Mouse (Mus musculus) lung, postnatal 36 days (tissue): ENCODE measurements around the gene Moap1.

ENCODE experiments used
- DNase-seq: peaks from one replicate; pipeline ENCODE4 v3.0.0; 2022; ENCODE audit warnings: mixed read lengths

Moap1 gene

GRCm38 (mm10) chr12:102740285-102740684 is 3.2 kb downstream of the Moap1 start:
- DNase-seq, result peak; percentile 65

DNA sequence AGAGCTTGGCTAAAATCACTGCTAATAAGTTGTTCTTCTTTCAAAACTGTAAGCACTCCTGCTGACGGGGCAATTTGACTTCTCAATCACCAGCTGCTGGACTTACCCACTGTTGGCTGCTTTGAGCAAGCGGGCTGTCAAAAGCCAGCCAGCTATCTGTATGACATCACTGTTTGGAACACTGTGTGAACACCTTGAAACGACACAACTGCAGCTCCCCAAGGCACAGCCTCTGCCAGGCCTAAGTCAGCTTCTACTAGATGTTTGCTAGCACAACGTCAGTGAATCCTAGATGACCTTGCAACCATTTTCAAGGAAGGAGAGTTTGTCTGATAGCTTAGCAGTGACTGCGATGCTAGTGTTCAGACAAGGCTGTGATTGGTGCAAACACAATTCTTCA is 4.4 kb downstream of the Moap1 start:
- no peak for DNase-seq

- peak; percentile 79 for DNase-seq
These were observed 10.1 kb downstream of the Moap1 start for GRCm38 (mm10) chr12:102733381-102733780.

GRCm38 (mm10) chr12:102730798-102731619 is 12.5 kb downstream of the Moap1 start:
- DNase-seq, result peak; percentile 22

GRCm38 (mm10) chr12:102729855-102730797 is 13.3 kb downstream of the Moap1 start:
- DNase-seq, result peak; percentile 87

- DNase-seq, result no peak
These were observed 17.7 kb downstream of the Moap1 start for GRCm38 (mm10) chr12:102725761-102726175.

DNA sequence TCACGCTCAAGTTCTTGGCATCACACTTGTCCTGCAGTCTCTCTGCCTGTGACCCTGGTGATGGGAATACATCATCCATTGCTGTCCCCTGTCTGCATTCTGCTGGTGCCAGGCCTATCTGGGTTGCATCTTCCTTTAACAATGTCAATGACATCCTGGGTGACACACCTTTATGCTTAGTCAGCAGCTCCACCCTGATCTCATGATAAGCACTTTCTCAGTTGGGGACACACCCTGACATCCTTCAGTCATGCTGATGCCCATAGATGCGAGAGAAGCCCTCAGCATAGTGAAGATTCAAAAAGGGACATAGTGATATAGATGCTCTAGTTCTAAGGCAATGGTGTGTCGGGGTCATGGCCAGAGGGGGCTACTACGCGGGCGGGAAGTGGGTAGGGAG is 18.3 kb downstream of the Moap1 start:
- DNase-seq, result no peak

DNA sequence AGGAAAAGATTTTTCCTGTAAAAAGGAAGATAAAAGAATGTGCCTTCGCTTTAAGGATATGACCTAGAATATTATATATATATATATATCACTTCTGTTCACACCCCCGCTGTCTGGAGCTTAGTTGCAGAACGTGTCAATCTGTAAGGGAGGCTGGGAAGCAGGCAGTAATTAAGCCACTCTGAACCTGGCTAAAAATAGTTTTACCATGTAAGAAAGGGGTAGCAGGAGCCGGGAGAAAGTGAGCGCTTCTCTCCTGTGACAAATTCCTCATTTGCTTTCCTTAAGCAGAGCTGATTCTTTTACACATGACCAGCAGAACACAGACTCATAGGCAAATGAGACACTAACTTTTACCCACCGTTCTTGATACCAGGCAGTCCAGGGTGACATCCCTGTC is 19.6 kb downstream of the Moap1 start:
- no peak for DNase-seq

DNA sequence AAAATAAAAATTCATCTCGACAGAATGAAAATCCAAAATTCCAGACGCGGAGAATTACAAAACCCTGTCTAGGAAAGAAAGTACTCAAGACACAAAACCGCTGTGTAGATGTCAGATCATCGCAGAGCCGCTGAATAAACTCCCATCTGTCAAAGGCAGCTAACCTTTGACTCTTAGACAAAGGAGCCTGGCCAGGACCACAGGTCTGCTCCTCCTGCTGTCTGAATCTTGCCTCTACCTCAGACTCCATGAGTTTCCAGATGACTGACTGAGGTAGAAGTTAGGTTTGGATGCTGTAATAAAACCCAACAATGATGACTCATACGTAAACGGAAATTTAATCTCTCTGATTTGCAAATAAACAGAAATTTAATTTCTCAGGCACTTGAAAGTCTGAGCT is 20.5 kb downstream of the Moap1 start:
- DNase-seq, result no peak

DNA sequence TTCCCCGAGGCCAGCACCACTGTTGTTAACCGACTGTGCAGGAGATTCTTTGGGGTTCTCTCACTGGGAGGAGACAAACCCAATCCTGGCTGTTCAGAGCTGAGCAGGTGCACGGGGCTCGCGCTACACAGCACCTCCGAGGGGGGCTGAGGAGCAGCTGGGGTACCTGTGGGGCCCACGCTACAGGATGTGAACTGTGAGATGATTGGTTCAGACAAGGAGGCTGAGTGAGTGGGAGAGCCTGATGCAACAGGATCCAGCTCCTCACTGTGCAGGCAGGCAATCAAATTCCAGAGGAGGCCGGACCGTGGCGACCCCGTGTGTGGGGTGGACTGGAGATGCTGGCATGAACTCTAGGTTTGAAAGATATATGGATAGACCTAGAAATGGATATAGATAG is 21.0 kb downstream of the Moap1 start:
- DNase-seq, result no peak

GRCm38 (mm10) chr12:102719552-102720315 is 23.7 kb downstream of the Moap1 start:
- no peak for DNase-seq

GRCm38 (mm10) chr12:102714654-102715395 is 28.6 kb downstream of the Moap1 start:
- DNase-seq, result no peak

- DNase-seq, result no peak
These were observed 29.3 kb downstream of the Moap1 start for GRCm38 (mm10) chr12:102714116-102714515.

DNA sequence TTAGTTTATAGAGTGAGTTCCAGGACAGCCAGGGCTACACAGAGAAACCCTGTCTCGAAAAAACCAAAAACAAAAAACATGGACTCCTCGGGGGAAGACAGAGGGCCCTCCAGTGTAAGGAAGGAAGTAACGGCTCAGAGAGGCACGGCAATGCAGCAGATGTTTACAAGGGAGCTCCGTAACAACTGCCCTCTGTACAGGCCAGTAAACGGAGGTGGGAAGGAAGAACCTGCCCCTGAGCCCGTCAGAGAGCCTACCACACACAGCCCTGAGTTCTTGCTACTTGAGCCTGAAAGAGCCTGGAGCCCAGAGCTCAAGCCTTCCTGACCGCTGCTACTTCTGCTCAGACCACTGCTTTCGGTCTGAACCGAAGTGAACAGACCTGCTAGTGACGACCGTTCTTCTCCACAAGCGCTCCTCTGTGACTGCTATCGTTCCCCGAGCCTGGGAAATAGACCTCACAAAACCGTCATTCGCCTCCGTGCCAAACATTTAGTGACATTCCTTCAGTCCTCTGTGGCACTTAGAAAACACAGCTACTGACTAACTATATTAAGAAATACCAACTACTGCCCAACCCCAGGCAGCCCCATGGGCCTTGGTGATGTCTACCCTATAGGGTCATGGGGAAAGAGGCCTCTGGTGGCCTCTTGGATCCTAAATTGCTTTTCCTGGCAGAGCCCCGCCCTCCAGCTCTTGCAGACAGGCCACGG is 30.2 kb downstream of the Moap1 start:
- DNase-seq, result no peak

DNA sequence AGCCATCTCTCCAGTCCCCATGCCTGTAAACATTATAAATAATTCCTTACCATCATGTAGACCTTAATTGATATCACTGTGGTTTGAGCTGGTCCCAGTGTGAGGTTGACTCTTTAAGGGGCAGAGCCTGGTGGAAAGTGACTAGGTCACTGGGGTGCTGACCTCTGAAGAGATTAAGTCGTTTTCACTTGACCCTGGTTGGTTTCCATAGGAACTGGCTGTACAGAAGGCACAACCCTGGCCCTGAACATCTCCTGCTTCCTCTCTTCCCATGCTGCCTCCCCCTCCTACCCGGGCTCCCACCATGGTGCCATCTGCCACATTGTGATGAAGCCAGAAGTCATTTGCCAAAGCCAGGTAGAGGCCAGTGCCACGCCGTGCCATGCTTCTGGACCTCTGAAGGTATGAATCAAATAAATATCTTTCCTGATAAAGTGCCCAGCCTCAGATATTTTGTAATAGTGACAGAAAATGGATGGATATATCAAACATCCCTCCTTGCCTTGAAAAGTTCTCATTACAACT is 32.5 kb downstream of the Moap1 start:
- DNase-seq, result no peak

- no peak for DNase-seq
These were observed 33.6 kb downstream of the Moap1 start for GRCm38 (mm10) chr12:102709896-102710295.

DNA sequence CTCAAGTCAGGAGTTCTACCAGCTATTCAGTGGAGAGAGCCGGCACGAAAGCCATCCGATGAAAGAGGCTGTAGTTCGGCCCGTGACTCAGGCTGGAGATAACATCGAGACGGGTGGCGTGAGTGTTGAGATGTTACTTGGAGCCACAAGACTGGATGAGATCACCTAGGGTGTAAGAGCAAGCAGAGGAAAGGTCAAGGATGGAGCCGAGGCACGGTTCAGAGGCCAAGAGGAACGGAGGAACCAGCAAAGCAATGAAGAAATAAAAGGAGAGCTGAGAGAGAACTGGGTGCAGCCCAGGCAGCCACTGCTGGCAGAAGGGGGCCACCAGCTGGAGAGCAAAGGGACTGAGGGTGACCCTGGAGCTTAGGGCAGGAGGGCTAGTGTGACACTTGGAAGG is 35.2 kb downstream of the Moap1 start:
- no peak for DNase-seq

DNA sequence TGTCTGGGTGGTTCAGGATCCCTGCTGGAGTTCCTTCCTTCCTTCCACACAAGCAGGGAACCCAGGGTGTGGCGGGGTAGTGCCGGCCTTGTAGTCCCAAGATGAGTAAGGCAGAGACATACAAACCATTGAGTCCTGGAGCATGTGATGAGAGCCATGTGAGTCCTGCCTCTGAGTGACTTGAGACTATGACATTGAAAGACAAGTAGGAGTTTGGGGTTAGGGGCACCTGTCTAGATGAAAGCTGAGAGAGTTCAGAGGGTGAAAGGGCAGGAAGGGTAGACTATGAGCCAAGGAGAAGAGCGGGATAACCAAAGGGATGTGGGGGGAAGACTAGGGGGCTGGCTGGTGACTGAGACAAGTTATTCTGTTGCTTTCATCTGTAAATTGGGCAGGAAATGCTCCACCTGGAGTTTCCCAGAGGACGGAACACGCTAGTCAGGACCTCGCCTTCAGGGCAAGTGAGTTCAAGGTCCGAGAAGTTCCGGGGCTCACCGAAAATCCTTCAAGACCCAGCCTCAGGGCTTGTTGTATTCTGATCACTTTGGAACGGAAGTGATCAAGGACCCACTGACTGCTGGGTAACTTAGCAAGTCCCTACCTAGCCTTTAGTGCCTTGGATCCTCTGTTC is 36.5 kb downstream of the Moap1 start:
- DNase-seq, result no peak

GRCm38 (mm10) chr12:102705906-102706640 is 37.4 kb downstream of the Moap1 start:
- DNase-seq, result no peak
